Mouse (Mus musculus) intestine, embryonic 14.5 days (tissue): ENCODE results near the gene Ncapg. TPM values are rescaled to one million over a fixed set of nuclear protein-coding genes. Genes with fewer than 3 reads are reported as not detected.

Experiments
- ATAC-seq: fragments of 200-750 bp; cut with Nextera tagmentation; replicated peaks from 2 replicates; pipeline ENCODE4 v1.8.0; 2017; ENCODE audit warnings: low read depth, moderate number of reproducible peaks, moderate TSS enrichment, moderate library complexity; ENCODE audit not compliant: low FRiP score, low TSS enrichment
- DNase-seq: peaks from one replicate; pipeline ENCODE4 v3.0.0-alpha.2; 2018; ENCODE audit warnings: low spot score
- H3K27ac ChIP-seq: fragments of 300-500 bp; sonication (generic); 2 replicates; pipeline ENCODE4 v1.5.1; 2014; ENCODE audit warnings: low read depth, mild to moderate bottlenecking, control low read depth
- H3K27me3 ChIP-seq: fragments of 300-500 bp; sonication (generic); replicated peaks from 2 replicates; pipeline ENCODE4 v1.6.1; 2014; ENCODE audit warnings: low read length, control low read depth; ENCODE audit not compliant: control insufficient read depth, insufficient read depth
- H3K36me3 ChIP-seq: fragments of 300-500 bp; sonication (generic); 2 replicates; pipeline ENCODE4 v1.6.1; 2014; ENCODE audit warnings: low read length, control low read depth; ENCODE audit not compliant: control insufficient read depth, insufficient read depth
- H3K4me1 ChIP-seq: fragments of 300-500 bp; sonication (generic); replicated peaks from 2 replicates; pipeline ENCODE4 v1.6.1; 2014; ENCODE audit warnings: low read length, control low read depth, mixed read lengths; ENCODE audit not compliant: control insufficient read depth, insufficient read depth
- H3K4me2 ChIP-seq: fragments of 300-500 bp; sonication (generic); 2 replicates; pipeline ENCODE4 v1.6.1; 2014; ENCODE audit warnings: low read length
- H3K4me3 ChIP-seq: fragments of 300-500 bp; sonication (generic); 2 replicates; pipeline ENCODE4 v1.5.1; 2014; ENCODE audit warnings: low read depth, low read length, control low read depth, mixed read lengths
- H3K9ac ChIP-seq: fragments of 300-500 bp; sonication (generic); 2 replicates; pipeline ENCODE4 v1.6.1; 2014; ENCODE audit warnings: mild to moderate bottlenecking, low read length
- H3K9me3 ChIP-seq: fragments of 300-500 bp; sonication (generic); 2 replicates; pipeline ENCODE4 v1.6.1; 2016; ENCODE audit warnings: low read length, control low read depth; ENCODE audit not compliant: control insufficient read depth
- WGBS: fragments of 180-500 bp; shearing (Covaris S2); extraction: QIAGEN DNeasy Blood & Tissue Kit; methylation state at CpG from one replicate; pipeline ENCODE4 v1.1.7; 2014; 5-methylcytosine and 5-hydroxymethylcytosine counted together
- polyA plus RNA-seq: library from polyadenylated mRNA; unstranded; fragments of >200 nt; fragmentation: Nextera tagmentation; extraction: Ambion mirVana; gene quantifications from 2 replicates; pipeline ENCODE4 v1.2.1, GENCODE M21; 2014

Ncapg gene
- polyA plus RNA-seq, result 52.3 and 56.1 TPM in 2 replicates

- Histone ChIP-seq H3K4me1 (peaks cover 9% of the 10 kb centered on the region), H3K36me3 (peaks cover 18% of the 10 kb centered on the region; the same call in 1 of the 2 replicates), H3K27ac (peak within 1 kb of the TSS; percentile 87), H3K27me3 (no peaks in the 10 kb centered on the region), H3K9ac (peak within 1 kb of the TSS; percentile 77), H3K4me2 (peak within 1 kb of the TSS; percentile 75), H3K4me3 (peak within 1 kb of the TSS; percentile 77), H3K9me3 (no peaks in the 10 kb centered on the region)
- WGBS, result 0% methylated on average over 66 of the region's 66 CpGs
- peak; percentile 100 for ATAC-seq
- DNase-seq, result peak; percentile 100
These were observed at the start of gene Ncapg for GRCm38 (mm10) chr5:45669598-45670279. Gene Ncapg, plus strand, starts transcription at chr5:45669919.

GRCm38 (mm10) chr5:45621511-45621910 is 48.2 kb upstream of the Ncapg start:
- no peak overlapping the region for H3K9ac ChIP-seq
- ATAC-seq, result no peak
- WGBS, result 55% methylated on average over 3 of the region's 3 CpGs

GRCm38 (mm10) chr5:45627771-45628170 is 41.9 kb upstream of the Ncapg start:
- DNase-seq (no peak), ATAC-seq (0 out of 2 replicates have a peak, but pooled peaks have one; percentile 47)
- Histone ChIP-seq H3K36me3 (no peaks in the 10 kb centered on the region), H3K27me3 (no peaks in the 10 kb centered on the region), H3K4me3 (no peak overlapping the region), H3K4me2 (no peak overlapping the region), H3K9ac (no peak overlapping the region), H3K9me3 (peaks cover 2% of the 10 kb centered on the region; the same call in 1 of the 2 replicates), H3K4me1 (no peaks in the 10 kb centered on the region), H3K27ac (no peak overlapping the region)
- 57% methylated on average over 1 of the region's 1 CpGs for WGBS

More at GRCm38 (mm10) chr5:45621511-45621910, 48.2 kb upstream of the Ncapg start:
- Histone ChIP-seq H3K4me2 (no peak overlapping the region), H3K27ac (no peak overlapping the region), H3K9me3 (peaks cover 2% of the 10 kb centered on the region; the same call in 1 of the 2 replicates), H3K4me3 (no peak overlapping the region), H3K4me1 (no peaks in the 10 kb centered on the region), H3K27me3 (no peaks in the 10 kb centered on the region), H3K36me3 (no peaks in the 10 kb centered on the region)
- no peak for DNase-seq

- DNase-seq (no peak), ATAC-seq (no peak)
- H3K27me3 ChIP-seq, result no peaks in the 10 kb centered on the region
- H3K36me3 ChIP-seq, result no peaks in the 10 kb centered on the region
- H3K4me1 ChIP-seq, result no peaks in the 10 kb centered on the region
- no peak overlapping the region for H3K4me2 ChIP-seq
- H3K4me3 ChIP-seq, result no peak overlapping the region
- no peak overlapping the region for H3K27ac ChIP-seq
- no peak overlapping the region for H3K9ac ChIP-seq
- H3K9me3 ChIP-seq, result peaks cover 2% of the 10 kb centered on the region; the same call in 1 of the 2 replicates
These were observed 40.2 kb upstream of the Ncapg start for GRCm38 (mm10) chr5:45629470-45629869.

GRCm38 (mm10) chr5:45638378-45638777 is 31.3 kb upstream of the Ncapg start:
- Histone ChIP-seq H3K36me3 (no peaks in the 10 kb centered on the region), H3K9me3 (no peaks in the 10 kb centered on the region), H3K9ac (no peak overlapping the region), H3K4me3 (peak overlapping the region; percentile 11; the same call in 1 of the 2 replicates), H3K27ac (no peak overlapping the region), H3K4me2 (no peak overlapping the region), H3K27me3 (peaks cover 24% of the 10 kb centered on the region), H3K4me1 (0 out of 2 replicates have a peak, but pooled peaks cover 5% of the 10 kb centered on the region)
- WGBS, result 47% methylated on average over 3 of the region's 3 CpGs
- DNase-seq (no peak), ATAC-seq (no peak)

GRCm38 (mm10) chr5:45638806-45639714 is 30.7 kb upstream of the Ncapg start, which contains the start of gene Fam184b:
Gene Fam184b, minus strand, starts transcription at chr5:45639614.
- peak within 1 kb of the TSS; percentile 61 for H3K9ac ChIP-seq
- 0 out of 2 replicates have a peak within 1 kb of the TSS, but pooled peaks have one; percentile 22 for H3K27ac ChIP-seq
- H3K36me3 ChIP-seq, result no peaks in the 10 kb centered on the region
- H3K4me3 ChIP-seq, result peak within 1 kb of the TSS; percentile 65
- DNase-seq (peak; percentile 77), ATAC-seq (peak; percentile 88)
- peak within 1 kb of the TSS; percentile 98 for H3K4me2 ChIP-seq
- WGBS, result under 1% methylated on average over 48 of the region's 48 CpGs
- peaks cover 24% of the 10 kb centered on the region for H3K27me3 ChIP-seq
- 0 out of 2 replicates have a peak, but pooled peaks cover 5% of the 10 kb centered on the region for H3K4me1 ChIP-seq
- H3K9me3 ChIP-seq, result no peaks in the 10 kb centered on the region

GRCm38 (mm10) chr5:45639715-45640092 is 30.0 kb upstream of the Ncapg start:
- no peaks in the 10 kb centered on the region for H3K9me3 ChIP-seq
- ATAC-seq (peak; percentile 34; the same call in 1 of the 2 replicates), DNase-seq (no peak)
- H3K27ac ChIP-seq, result no peak overlapping the region
- peak overlapping the region; percentile 98 for H3K4me2 ChIP-seq
- H3K4me1 ChIP-seq, result 0 out of 2 replicates have a peak, but pooled peaks cover 5% of the 10 kb centered on the region
- H3K9ac ChIP-seq, result peak overlapping the region; percentile 61
- H3K27me3 ChIP-seq, result peaks cover 24% of the 10 kb centered on the region
- no peaks in the 10 kb centered on the region for H3K36me3 ChIP-seq
- 2% methylated on average over 8 of the region's 8 CpGs for WGBS
- H3K4me3 ChIP-seq, result peak overlapping the region; percentile 65

GRCm38 (mm10) chr5:45651026-45651703 is 18.6 kb upstream of the Ncapg start:
- Histone ChIP-seq H3K27ac (no peak overlapping the region), H3K36me3 (no peaks in the 10 kb centered on the region), H3K9ac (no peak overlapping the region), H3K9me3 (no peaks in the 10 kb centered on the region), H3K27me3 (no peaks in the 10 kb centered on the region), H3K4me3 (no peak overlapping the region), H3K4me1 (no peaks in the 10 kb centered on the region), H3K4me2 (no peak overlapping the region)
- WGBS, result 72% methylated on average over 2 of the region's 2 CpGs
- DNase-seq (no peak), ATAC-seq (no peak)
